Mouse (Mus musculus) liver, adult 2 months (tissue): ENCODE results near the gene Mnat1.

ENCODE experiments used
- CTCF ChIP-seq: fragments of 200-500 bp; IDR thresholded peaks from 2 replicates; pipeline ENCODE4 v1.5.1; 2011; ENCODE audit warnings: low read depth, low read length, control low read depth
- POLR2A ChIP-seq: fragments of 200-500 bp; IDR thresholded peaks from 2 replicates; pipeline ENCODE4 v1.6.1; 2011; ENCODE audit warnings: low read length, control low read depth; ENCODE audit not compliant: insufficient read depth; ENCODE audit errors: extremely low read depth

- no peak for TF ChIP-seq CTCF
- TF ChIP-seq POLR2A: no peak
These were observed 28.9 kb upstream of the Mnat1 start for GRCm38 (mm10) chr12:73094605-73095004.
